Mouse (Mus musculus) heart, embryonic 11.5 days (tissue): ENCODE results near the gene Igsf8. TPM values are rescaled to one million over a fixed set of nuclear protein-coding genes. Genes with fewer than 3 reads are reported as not detected.

Experiments used
- ATAC-seq: fragments of 200-750 bp; cut with Nextera tagmentation; replicated peaks from 2 replicates; pipeline ENCODE4 v1.8.0; 2017; ENCODE audit warnings: moderate library complexity; ENCODE audit not compliant: insufficient number of reproducible peaks, low FRiP score, low TSS enrichment
- H3K27ac ChIP-seq: fragments of 300-500 bp; sonication (generic); 2 replicates; pipeline ENCODE4 v1.5.1; 2014; ENCODE audit warnings: mild to moderate bottlenecking, low read depth, low read length
- H3K27me3 ChIP-seq: fragments of 300-500 bp; sonication (generic); 2 replicates; pipeline ENCODE4 v1.6.1; 2014; ENCODE audit warnings: mild to moderate bottlenecking, low read length, mixed read lengths; ENCODE audit not compliant: control insufficient read depth, insufficient read depth
- H3K36me3 ChIP-seq: fragments of 300-500 bp; sonication (generic); 2 replicates; pipeline ENCODE4 v1.6.1; 2014; ENCODE audit warnings: mild to moderate bottlenecking, low read length, moderate library complexity, mixed read lengths; ENCODE audit not compliant: control insufficient read depth, insufficient read depth
- H3K4me1 ChIP-seq: fragments of 300-500 bp; sonication (generic); 2 replicates; pipeline ENCODE4 v1.6.1; 2014; ENCODE audit warnings: low read length; ENCODE audit not compliant: control insufficient read depth, insufficient read depth
- H3K4me2 ChIP-seq: fragments of 300-500 bp; sonication (generic); 2 replicates; pipeline ENCODE4 v1.6.1; 2014; ENCODE audit warnings: mild to moderate bottlenecking, moderate library complexity
- H3K4me3 ChIP-seq: fragments of 300-500 bp; sonication (generic); 2 replicates; pipeline ENCODE4 v1.5.1; 2014; ENCODE audit warnings: low read depth, low read length
- H3K9ac ChIP-seq: fragments of 300-500 bp; sonication (generic); 2 replicates; pipeline ENCODE4 v1.6.1; 2014; ENCODE audit warnings: mild to moderate bottlenecking, low read depth, low read length, moderate library complexity
- H3K9me3 ChIP-seq: fragments of 300-500 bp; sonication (generic); replicated peaks from 2 replicates; pipeline ENCODE4 v1.6.1; 2016; ENCODE audit warnings: low read length; ENCODE audit not compliant: control insufficient read depth
- WGBS: fragments of 180-500 bp; shearing (Covaris S2); extraction: QIAGEN DNeasy Blood & Tissue Kit; methylation state at CpG from one replicate; pipeline ENCODE4 v1.1.7; 2014; ENCODE audit not compliant: insufficient replicate concordance; 5-methylcytosine and 5-hydroxymethylcytosine counted together
- polyA plus RNA-seq: library from polyadenylated mRNA; unstranded; fragments of >200 nt; fragmentation: Nextera tagmentation; extraction: Ambion mirVana; gene quantifications from 2 replicates; pipeline ENCODE4 v1.2.1, GENCODE M21; 2014

Igsf8 gene
- polyA plus RNA-seq, 1 experiment from 2014 or later: 22.8 TPM

DNA sequence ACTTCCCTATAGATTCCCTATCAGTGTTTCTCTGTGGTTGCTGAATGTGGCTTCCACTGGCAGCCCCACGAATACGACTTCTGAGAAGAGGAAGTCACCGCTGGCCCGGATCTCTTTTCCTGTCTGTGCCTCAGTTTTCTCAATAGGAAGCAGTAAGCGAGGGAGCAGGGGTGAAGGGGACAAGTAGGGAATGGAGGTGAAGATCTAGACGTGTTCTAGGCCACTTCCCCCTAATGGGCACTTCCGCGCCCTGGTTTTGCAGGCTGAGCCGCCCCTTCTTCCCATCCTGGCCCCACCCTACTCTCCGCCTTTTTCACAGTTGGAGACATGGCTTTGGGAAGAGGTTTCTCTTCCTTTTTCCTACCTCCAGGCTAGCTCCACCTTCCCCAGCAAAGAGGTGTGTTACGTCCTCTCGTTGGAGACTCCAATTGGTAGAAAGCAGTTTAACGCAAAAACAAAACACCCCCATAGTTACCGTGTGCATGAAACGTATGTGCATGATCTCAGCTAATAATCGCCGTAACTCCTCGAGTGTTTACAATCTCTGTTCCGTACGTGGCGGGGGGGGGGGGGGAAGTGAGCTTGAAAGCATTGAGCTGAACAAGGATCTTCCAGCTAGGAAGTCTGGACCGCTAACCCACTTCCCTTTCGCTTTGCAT, 49.9 kb downstream of the Igsf8 start:
- Histone ChIP-seq H3K36me3 (no peaks in the 10 kb centered on the region), H3K4me1 (peaks cover 9% of the 10 kb centered on the region; the same call in 1 of the 2 replicates), H3K4me3 (peak overlapping the region; percentile 76), H3K9me3 (no peaks in the 10 kb centered on the region), H3K9ac (peak overlapping the region; percentile 79), H3K27ac (peak overlapping the region; percentile 81), H3K27me3 (peaks cover 2% of the 10 kb centered on the region; the same call in 1 of the 2 replicates), H3K4me2 (peak overlapping the region; percentile 98)
- WGBS: 3% methylated on average over 23 of the region's 23 CpGs
- ATAC-seq: peak; percentile 22

DNA sequence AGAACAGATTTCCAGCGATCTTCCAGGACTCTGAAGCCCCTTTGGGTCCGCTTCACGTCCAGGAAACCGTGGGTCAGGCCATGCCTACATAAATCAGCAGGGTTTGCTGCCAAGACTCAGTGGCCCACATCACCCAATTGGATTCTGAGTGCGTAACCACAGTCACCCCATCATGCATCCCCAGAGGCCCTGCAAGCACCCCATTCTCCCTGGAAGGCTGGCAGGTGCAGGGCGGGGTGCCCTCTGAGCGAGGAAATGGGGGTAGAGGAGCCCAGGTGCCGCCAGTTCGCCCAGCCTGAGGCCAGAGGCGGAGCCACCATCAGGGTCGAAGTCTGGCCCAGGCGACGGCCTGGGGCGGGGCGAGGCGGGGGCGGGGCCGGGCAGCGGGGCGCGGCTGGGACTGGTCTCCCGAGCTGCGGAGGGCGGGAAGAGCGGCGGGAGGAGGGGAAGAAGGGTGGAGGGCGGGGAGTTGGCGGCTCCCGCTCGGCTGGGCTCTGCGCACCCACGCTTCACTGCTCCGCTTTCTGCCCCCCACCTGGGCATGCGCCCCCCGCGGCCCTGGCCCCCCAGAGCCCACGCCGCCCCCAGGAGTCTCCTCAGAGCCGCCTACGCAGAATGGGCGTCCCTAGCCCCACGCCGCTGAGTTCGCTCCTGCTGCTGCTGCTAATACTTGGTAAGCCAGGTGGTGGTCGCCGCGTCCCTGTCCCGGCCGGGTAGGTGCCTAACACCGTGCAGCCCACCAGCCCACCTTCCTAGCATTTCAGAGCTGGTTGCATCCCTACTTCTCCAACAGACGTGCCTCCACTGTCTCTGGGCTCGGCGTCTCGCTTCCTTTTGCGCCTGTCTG, 50.7 kb downstream of the Igsf8 start:
- Histone ChIP-seq H3K9ac (peak overlapping the region; percentile 79), H3K4me3 (peak overlapping the region; percentile 76), H3K27ac (peak overlapping the region; percentile 81), H3K36me3 (no peaks in the 10 kb centered on the region), H3K4me1 (peaks cover 9% of the 10 kb centered on the region; the same call in 1 of the 2 replicates), H3K27me3 (peaks cover 5% of the 10 kb centered on the region; the same call in 1 of the 2 replicates), H3K9me3 (no peaks in the 10 kb centered on the region), H3K4me2 (peak overlapping the region; percentile 98)
- ATAC-seq: peak; percentile 86
- 0% methylated on average over 37 of the region's 55 CpGs for WGBS

DNA sequence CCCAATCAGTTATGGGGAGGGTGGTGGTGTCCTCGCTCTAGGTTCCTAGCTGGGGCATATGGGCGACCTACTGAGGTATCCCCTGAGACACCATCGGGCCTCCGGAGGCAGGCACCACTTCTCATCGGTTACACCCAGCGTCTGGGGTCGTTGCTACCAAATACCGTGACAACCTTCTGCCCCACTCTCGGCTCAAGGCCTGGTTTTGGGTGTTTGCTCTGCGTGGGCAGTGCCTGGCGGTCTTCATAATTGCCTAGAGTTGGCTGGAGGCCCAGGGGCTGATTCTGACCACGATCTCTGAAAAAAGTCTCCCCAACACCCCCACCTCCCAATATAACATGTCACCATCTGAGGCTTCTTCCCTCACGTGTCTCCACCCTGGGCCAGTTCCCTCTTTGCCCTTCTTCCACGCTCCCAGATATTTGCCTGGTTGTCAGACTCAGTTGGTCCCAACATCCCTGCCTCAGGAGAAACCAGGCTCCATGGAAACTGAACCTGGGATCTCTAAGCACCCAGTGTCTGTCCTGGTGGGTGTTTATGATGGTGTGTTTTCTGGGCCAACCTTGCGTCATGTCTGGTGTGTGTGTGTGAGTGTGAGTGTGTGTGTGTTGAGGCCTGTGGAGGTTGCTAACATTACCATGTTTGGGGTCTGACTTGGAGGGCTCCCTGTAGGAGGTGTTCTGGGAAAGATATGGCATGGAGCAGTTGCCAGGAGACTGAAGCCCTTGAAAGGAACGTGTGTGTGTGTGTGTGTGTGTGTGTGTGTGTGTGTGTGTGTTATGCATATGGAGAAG, 51.5 kb downstream of the Igsf8 start:
- H3K9me3 ChIP-seq: no peaks in the 10 kb centered on the region
- peaks cover 10% of the 10 kb centered on the region for H3K27me3 ChIP-seq
- H3K4me3 ChIP-seq: peak overlapping the region; percentile 76
- H3K4me2 ChIP-seq: peak overlapping the region; percentile 98
- H3K9ac ChIP-seq: peak overlapping the region; percentile 79
- 23% methylated on average over 16 of the region's 16 CpGs for WGBS
- no peak overlapping the region for H3K27ac ChIP-seq
- no peaks in the 10 kb centered on the region for H3K36me3 ChIP-seq
- no peak for ATAC-seq
- H3K4me1 ChIP-seq: peaks cover 11% of the 10 kb centered on the region; the same call in 1 of the 2 replicates

DNA sequence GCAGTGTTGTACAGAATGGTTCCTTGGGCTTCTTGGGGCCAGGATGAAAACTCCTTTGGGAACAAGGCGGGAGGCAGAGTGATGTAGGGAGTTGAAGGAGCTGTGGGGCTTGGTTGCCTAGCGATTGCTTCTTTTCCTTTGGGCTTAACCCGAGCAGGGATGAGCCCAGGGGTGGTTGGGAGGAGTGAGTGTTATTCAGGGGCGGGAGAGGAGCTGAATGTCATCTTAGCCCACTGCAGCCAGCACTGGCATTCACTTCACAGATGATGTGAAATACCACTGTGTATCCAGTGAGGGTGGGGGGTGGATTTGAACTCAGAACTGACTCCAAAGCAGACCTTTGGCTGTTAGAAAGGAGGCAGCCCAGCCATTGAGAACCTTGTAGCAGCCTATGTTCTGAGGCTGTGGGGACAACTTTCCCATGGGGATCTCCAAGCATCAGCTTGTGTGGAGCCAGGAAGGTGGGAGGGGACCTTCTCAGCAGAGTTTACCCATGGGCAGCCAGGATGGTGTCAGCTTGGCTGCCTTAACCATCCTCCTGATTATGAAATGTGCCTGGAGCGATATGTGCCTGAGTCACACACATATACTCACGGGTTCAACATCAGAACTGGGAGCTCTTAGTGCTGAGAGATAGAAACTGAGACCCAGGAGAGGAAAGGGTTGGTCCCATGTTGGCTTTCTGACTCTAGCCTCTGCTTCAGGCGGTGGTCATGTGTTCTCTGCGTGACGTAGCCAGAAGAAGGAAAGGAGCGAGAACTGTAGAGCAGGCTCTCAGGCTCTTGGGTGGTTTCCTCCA, 52.4 kb downstream of the Igsf8 start:
- H3K4me2 ChIP-seq: no peak overlapping the region
- peaks cover 11% of the 10 kb centered on the region; the same call in 1 of the 2 replicates for H3K4me1 ChIP-seq
- H3K4me3 ChIP-seq: no peak overlapping the region
- H3K27me3 ChIP-seq: peaks cover 14% of the 10 kb centered on the region
- H3K9ac ChIP-seq: no peak overlapping the region
- no peak overlapping the region for H3K27ac ChIP-seq
- WGBS: 78% methylated on average over 10 of the region's 10 CpGs
- H3K9me3 ChIP-seq: no peaks in the 10 kb centered on the region
- H3K36me3 ChIP-seq: no peaks in the 10 kb centered on the region
- ATAC-seq: no peak

DNA sequence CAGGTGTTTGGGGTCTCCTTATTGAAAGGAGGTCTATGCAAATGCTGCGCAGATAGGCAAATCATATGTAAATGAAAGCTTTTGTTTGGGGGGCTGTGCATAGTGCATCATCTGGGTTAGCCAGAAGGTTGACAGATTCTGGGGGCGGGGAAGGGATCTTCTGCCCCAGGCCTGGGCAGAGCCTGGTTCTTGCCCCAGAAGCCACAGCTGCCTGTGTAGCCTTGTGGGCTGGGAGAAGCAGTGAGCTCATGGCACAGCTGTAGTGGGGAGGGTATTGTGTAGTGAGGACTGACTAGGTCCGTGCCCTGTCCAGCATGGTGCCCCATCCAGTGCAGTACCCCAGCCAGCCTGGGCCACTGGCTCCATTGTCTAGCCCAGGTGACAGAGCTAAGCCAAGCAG, 53.5 kb downstream of the Igsf8 start:
- Histone ChIP-seq H3K4me1 (peaks cover 7% of the 10 kb centered on the region; the same call in 1 of the 2 replicates), H3K4me3 (no peak overlapping the region), H3K4me2 (no peak overlapping the region), H3K27me3 (peaks cover 14% of the 10 kb centered on the region), H3K27ac (no peak overlapping the region), H3K9me3 (no peaks in the 10 kb centered on the region), H3K36me3 (no peaks in the 10 kb centered on the region), H3K9ac (no peak overlapping the region)
- no peak for ATAC-seq
- WGBS: 80% methylated on average over 3 of the region's 3 CpGs

DNA sequence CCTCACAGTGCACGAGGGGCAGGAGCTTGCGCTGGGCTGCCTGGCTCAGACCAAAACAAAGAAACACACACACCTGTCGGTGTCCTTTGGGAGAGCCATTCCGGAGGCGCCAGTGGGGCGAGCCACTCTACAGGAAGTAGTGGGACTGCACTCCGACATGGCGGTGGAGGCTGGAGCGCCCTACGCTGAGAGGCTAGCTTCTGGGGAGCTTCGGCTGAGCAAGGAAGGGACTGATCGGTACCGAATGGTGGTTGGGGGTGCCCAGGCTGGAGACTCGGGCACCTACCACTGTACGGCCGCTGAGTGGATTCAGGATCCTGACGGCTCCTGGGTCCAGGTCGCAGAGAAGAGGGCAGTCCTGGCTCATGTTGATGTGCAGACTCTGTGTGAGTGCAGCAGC, 56.0 kb downstream of the Igsf8 start:
- peak overlapping the region; percentile 38 for H3K4me2 ChIP-seq
- ATAC-seq: no peak
- H3K4me1 ChIP-seq: peaks cover 2% of the 10 kb centered on the region; the same call in 1 of the 2 replicates
- H3K9ac ChIP-seq: no peak overlapping the region
- 46% methylated on average over 18 of the region's 18 CpGs for WGBS
- H3K36me3 ChIP-seq: no peaks in the 10 kb centered on the region
- no peak overlapping the region for H3K4me3 ChIP-seq
- peaks cover 20% of the 10 kb centered on the region for H3K27me3 ChIP-seq
- no peak overlapping the region for H3K27ac ChIP-seq
- H3K9me3 ChIP-seq: no peaks in the 10 kb centered on the region

DNA sequence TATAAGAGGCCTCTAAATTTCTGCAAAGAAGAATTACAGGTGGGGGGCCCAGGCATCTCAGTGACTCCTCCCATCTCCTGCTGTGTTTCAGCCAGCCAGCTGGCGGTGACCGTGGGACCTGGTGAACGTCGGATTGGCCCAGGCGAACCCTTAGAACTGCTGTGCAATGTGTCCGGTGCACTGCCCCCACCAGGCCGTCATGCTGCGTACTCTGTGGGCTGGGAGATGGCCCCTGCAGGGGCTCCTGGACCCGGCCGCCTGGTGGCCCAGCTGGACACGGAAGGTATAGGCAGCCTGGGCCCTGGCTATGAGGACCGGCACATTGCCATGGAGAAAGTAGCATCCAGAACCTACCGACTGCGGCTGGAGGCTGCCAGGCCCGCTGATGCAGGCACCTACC, 56.5 kb downstream of the Igsf8 start:
- WGBS: 54% methylated on average over 15 of the region's 15 CpGs
- H3K27me3 ChIP-seq: peaks cover 24% of the 10 kb centered on the region
- ATAC-seq: no peak
- no peak overlapping the region for H3K4me3 ChIP-seq
- H3K36me3 ChIP-seq: no peaks in the 10 kb centered on the region
- H3K27ac ChIP-seq: no peak overlapping the region
- H3K9me3 ChIP-seq: no peaks in the 10 kb centered on the region
- H3K4me2 ChIP-seq: peak overlapping the region; percentile 38; the same call in 1 of the 2 replicates
- H3K9ac ChIP-seq: no peak overlapping the region
- H3K4me1 ChIP-seq: peaks cover 2% of the 10 kb centered on the region; the same call in 1 of the 2 replicates
